Mouse (Mus musculus): ENCODE results near the gene Cdkn2aip. TPM values are rescaled to one million over a fixed set of nuclear protein-coding genes. Genes with fewer than 3 reads are reported as not detected.

Gene Cdkn2aip
- total and polyA plus RNA-seq, 3 experiments: 6.5 to 19.2 (median 16.9) TPM

DNA sequence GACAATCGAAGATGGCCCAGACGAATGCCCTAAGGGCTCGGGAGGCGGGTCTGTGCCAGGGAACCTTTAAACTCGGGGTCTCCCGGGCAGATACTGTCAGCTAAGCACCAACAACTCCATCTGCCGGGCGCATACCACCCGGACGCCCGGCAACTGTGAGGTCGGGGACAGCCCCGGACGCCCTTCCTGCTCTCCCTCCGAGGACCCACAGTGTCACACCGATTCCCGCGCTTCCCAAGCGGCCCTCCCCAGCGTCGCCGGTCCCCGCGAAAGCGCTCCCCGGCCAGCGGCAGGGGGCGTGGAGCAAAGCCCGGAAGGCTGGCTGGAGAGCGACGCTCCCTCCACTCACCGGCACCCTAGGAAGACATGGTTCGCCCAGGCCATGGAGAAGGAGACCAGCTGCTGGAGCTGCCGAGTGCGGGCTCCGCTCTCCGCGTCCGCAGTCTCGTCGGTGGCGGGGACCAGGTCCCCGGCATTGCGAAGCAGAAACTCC, 515 bp downstream of the Cdkn2aip start:
- Histone ChIP-seq H3K27me3 (ENCODE audit: insufficient read depth, low read length) (no peaks in the 10 kb centered on the region), H3K4me1 (ENCODE audit: insufficient read depth, low read depth, low read length) (peaks cover 24% of the 10 kb centered on the region), H3K4me3 (ENCODE audit: low read depth, low read length) (peak overlapping the region; percentile 95), H3K9me3 (replicated peaks) (no peaks in the 10 kb centered on the region), H3K36me3 (replicated peaks) (peaks cover 26% of the 10 kb centered on the region)
- DNase-seq (ENCODE audit: low spot score) (peak; percentile 53), ATAC-seq (ENCODE audit: extremely low read depth, insufficient number of reproducible peaks, low FRiP score, poor library complexity, severe bottlenecking) (peak; percentile 16; the same call in 1 of the 2 replicates)
- TF ChIP-seq GATA1 (IDR thresholded peaks at IDR 0.05; ENCODE audit: borderline replicate concordance, low read length) (no peak), GATA2 (IDR thresholded peaks at IDR 0.05; ENCODE audit: borderline replicate concordance, low read depth, low read length) (no peak), TAL1 (conservative IDR thresholded peaks at IDR 0.05; ENCODE audit: low read depth, low read length) (no peak), CTCF (IDR thresholded peaks at IDR 0.05; ENCODE audit: low read depth, low read length) (no peak), POLR2AphosphoS5 (IDR thresholded peaks at IDR 0.05; ENCODE audit: insufficient replicate concordance, low read depth, low read length) (no peak)

GRCm38 (mm10) chr8:47708106-47708505, 5.6 kb downstream of the Cdkn2aip start:
- peaks cover 20% of the 10 kb centered on the region for H3K4me1 ChIP-seq (ENCODE audit: insufficient read depth, low read depth, low read length)
- no peaks in the 10 kb centered on the region for H3K27me3 ChIP-seq (ENCODE audit: insufficient read depth, low read length)
- no peak for DNase-seq (ENCODE audit: low spot score)
- no peak for ATAC-seq (ENCODE audit: extremely low read depth, insufficient number of reproducible peaks, low FRiP score, poor library complexity, severe bottlenecking)
- peaks cover 50% of the 10 kb centered on the region for H3K36me3 ChIP-seq (replicated peaks)
- TF ChIP-seq POLR2AphosphoS5 (IDR thresholded peaks at IDR 0.05; ENCODE audit: insufficient replicate concordance, low read depth, low read length) (no peak), CTCF (IDR thresholded peaks at IDR 0.05; ENCODE audit: low read depth, low read length) (no peak), GATA1 (IDR thresholded peaks at IDR 0.05; ENCODE audit: borderline replicate concordance, low read length) (no peak), GATA2 (IDR thresholded peaks at IDR 0.05; ENCODE audit: borderline replicate concordance, low read depth, low read length) (no peak), TAL1 (conservative IDR thresholded peaks at IDR 0.05; ENCODE audit: low read depth, low read length) (no peak)
- H3K9me3 ChIP-seq (replicated peaks): no peaks in the 10 kb centered on the region
- no peak overlapping the region for H3K4me3 ChIP-seq (ENCODE audit: low read depth, low read length)

GRCm38 (mm10) chr8:47706746-47707145, 7.0 kb downstream of the Cdkn2aip start:
- no peak overlapping the region for H3K4me3 ChIP-seq (ENCODE audit: low read depth, low read length)
- peaks cover 17% of the 10 kb centered on the region for H3K4me1 ChIP-seq (ENCODE audit: insufficient read depth, low read depth, low read length)
- H3K36me3 ChIP-seq (replicated peaks): peaks cover 44% of the 10 kb centered on the region
- ATAC-seq (ENCODE audit: extremely low read depth, insufficient number of reproducible peaks, low FRiP score, poor library complexity, severe bottlenecking) (no peak), DNase-seq (ENCODE audit: low spot score) (no peak)
- TF ChIP-seq CTCF (IDR thresholded peaks at IDR 0.05; ENCODE audit: low read depth, low read length) (no peak), GATA1 (IDR thresholded peaks at IDR 0.05; ENCODE audit: borderline replicate concordance, low read length) (no peak), TAL1 (conservative IDR thresholded peaks at IDR 0.05; ENCODE audit: low read depth, low read length) (no peak), POLR2AphosphoS5 (IDR thresholded peaks at IDR 0.05; ENCODE audit: insufficient replicate concordance, low read depth, low read length) (no peak), GATA2 (IDR thresholded peaks at IDR 0.05; ENCODE audit: borderline replicate concordance, low read depth, low read length) (no peak)
- H3K9me3 ChIP-seq (replicated peaks): no peaks in the 10 kb centered on the region
- no peaks in the 10 kb centered on the region for H3K27me3 ChIP-seq (ENCODE audit: insufficient read depth, low read length)

- peaks cover 9% of the 10 kb centered on the region; the same call in 1 of the 2 replicates for H3K27me3 ChIP-seq (ENCODE audit: insufficient read depth, low read length)
- DNase-seq (ENCODE audit: low spot score) (no peak), ATAC-seq (ENCODE audit: extremely low read depth, insufficient number of reproducible peaks, low FRiP score, poor library complexity, severe bottlenecking) (no peak)
- no peak for TF ChIP-seq CTCF (IDR thresholded peaks at IDR 0.05; ENCODE audit: low read depth, low read length)
- no peak for TF ChIP-seq TAL1 (conservative IDR thresholded peaks at IDR 0.05; ENCODE audit: low read depth, low read length)
- TF ChIP-seq GATA2 (IDR thresholded peaks at IDR 0.05; ENCODE audit: borderline replicate concordance, low read depth, low read length): no peak
- TF ChIP-seq GATA1 (IDR thresholded peaks at IDR 0.05; ENCODE audit: borderline replicate concordance, low read length): no peak
- H3K36me3 ChIP-seq (replicated peaks): peaks cover 17% of the 10 kb centered on the region
- H3K4me3 ChIP-seq (ENCODE audit: low read depth, low read length): no peak overlapping the region
- H3K9me3 ChIP-seq (replicated peaks): no peaks in the 10 kb centered on the region
- H3K4me1 ChIP-seq (ENCODE audit: insufficient read depth, low read depth, low read length): no peaks in the 10 kb centered on the region
Measured at GRCm38 (mm10) chr8:47702333-47702732, 11.4 kb downstream of the Cdkn2aip start.

- TF ChIP-seq POLR2AphosphoS5 (IDR thresholded peaks at IDR 0.05; ENCODE audit: insufficient replicate concordance, low read depth, low read length): no peak
- no peak for TF ChIP-seq TAL1 (conservative IDR thresholded peaks at IDR 0.05; ENCODE audit: low read depth, low read length)
- TF ChIP-seq CTCF (IDR thresholded peaks at IDR 0.05; ENCODE audit: low read depth, low read length): no peak
- no peak for TF ChIP-seq GATA1 (IDR thresholded peaks at IDR 0.05; ENCODE audit: borderline replicate concordance, low read length)
- no peak for TF ChIP-seq GATA2 (IDR thresholded peaks at IDR 0.05; ENCODE audit: borderline replicate concordance, low read depth, low read length)
- Histone ChIP-seq H3K4me3 (ENCODE audit: low read depth, low read length) (no peak overlapping the region), H3K9me3 (replicated peaks) (no peaks in the 10 kb centered on the region), H3K27me3 (ENCODE audit: insufficient read depth, low read length) (peaks cover 18% of the 10 kb centered on the region), H3K36me3 (replicated peaks) (no peaks in the 10 kb centered on the region), H3K4me1 (ENCODE audit: insufficient read depth, low read depth, low read length) (no peaks in the 10 kb centered on the region)
- ATAC-seq (ENCODE audit: extremely low read depth, insufficient number of reproducible peaks, low FRiP score, poor library complexity, severe bottlenecking): no peak
- no peak for DNase-seq (ENCODE audit: low spot score)
Measured at GRCm38 (mm10) chr8:47697696-47698095, 16.0 kb downstream of the Cdkn2aip start.

- Histone ChIP-seq H3K9me3 (replicated peaks) (no peaks in the 10 kb centered on the region), H3K4me3 (ENCODE audit: low read depth, low read length) (no peak overlapping the region), H3K4me1 (ENCODE audit: insufficient read depth, low read depth, low read length) (peaks cover 6% of the 10 kb centered on the region), H3K27me3 (ENCODE audit: insufficient read depth, low read length) (peaks cover 13% of the 10 kb centered on the region), H3K36me3 (replicated peaks) (no peaks in the 10 kb centered on the region)
- TF ChIP-seq POLR2AphosphoS5 (IDR thresholded peaks at IDR 0.05; ENCODE audit: insufficient replicate concordance, low read depth, low read length) (no peak), CTCF (IDR thresholded peaks at IDR 0.05; ENCODE audit: low read depth, low read length) (no peak), GATA2 (IDR thresholded peaks at IDR 0.05; ENCODE audit: borderline replicate concordance, low read depth, low read length) (no peak), GATA1 (IDR thresholded peaks at IDR 0.05; ENCODE audit: borderline replicate concordance, low read length) (no peak), TAL1 (conservative IDR thresholded peaks at IDR 0.05; ENCODE audit: low read depth, low read length) (no peak)
- ATAC-seq (ENCODE audit: extremely low read depth, insufficient number of reproducible peaks, low FRiP score, poor library complexity, severe bottlenecking): no peak
- no peak for DNase-seq (ENCODE audit: low spot score)
Measured at GRCm38 (mm10) chr8:47695431-47696105, 18.2 kb downstream of the Cdkn2aip start.

Data from G1E (cell line).